Mouse (Mus musculus): ENCODE measurements around the gene Stk38. TPM values are rescaled to one million over a fixed set of nuclear protein-coding genes. Genes with fewer than 3 reads are reported as not detected.

Gene Stk38
- total RNA-seq, 2 experiments from 2014 or later = 34.4 to 45.0 TPM

- DNase-seq = peak; percentile 61
Measured at GRCm38 (mm10) chr17:28926866-28927635, 80.7 kb downstream of the Stk38 start.

- DNase-seq = peak; percentile 82
Measured at GRCm38 (mm10) chr17:28926380-28926779, 81.4 kb downstream of the Stk38 start.

GRCm38 (mm10) chr17:28924957-28925595, 82.7 kb downstream of the Stk38 start:
- no peak for DNase-seq

GRCm38 (mm10) chr17:28922096-28922495, 85.7 kb downstream of the Stk38 start:
- DNase-seq = no peak

GRCm38 (mm10) chr17:28921086-28921485, 86.7 kb downstream of the Stk38 start:
- no peak for DNase-seq

Other genes starting within 250 kb of the Stk38 start
- gene Mapk13, start 238.7 kb downstream of the Stk38 start, total RNA-seq (2021) = under 1 TPM; 0.90 to 0.92 TPM
- gene Brpf3, start 206.9 kb downstream of the Stk38 start, total RNA-seq (2021) = 10 to 100 TPM; 14.9 to 18.1 TPM
- not detected for gene Pnpla1, start 149.6 kb downstream of the Stk38 start, total RNA-seq (2021)
- gene 4930539E08Rik, start 92.7 kb downstream of the Stk38 start, total RNA-seq (2021) = under 1 TPM in 1 of 2 experiments, not detected in 1; 0.09 TPM
- not detected for gene Pxt1, start 64.2 kb downstream of the Stk38 start, total RNA-seq (2021)
- 10 to 100 TPM; 35.9 to 42.8 TPM for gene Kctd20, start 56.0 kb downstream of the Stk38 start, total RNA-seq (2021)
- gene Srsf3, start 24.6 kb upstream of the Stk38 start, total RNA-seq (2021) = 10 to 100 TPM; 91.3 to 94.2 TPM
- 10 to 100 TPM; 43.0 to 46.3 TPM for gene Cdkn1a, start 83.0 kb upstream of the Stk38 start, total RNA-seq (2021)
- 1 to 10 TPM in 1 of 2 experiments, under 1 TPM in 1; 0.68 to 1.6 TPM for gene Rab44, start 106.2 kb upstream of the Stk38 start, total RNA-seq (2021)
- gene Cpne5, start 230.2 kb upstream of the Stk38 start, total RNA-seq (2021) = under 1 TPM; 0.32 to 0.49 TPM